Comparison of ENCODE assay signal across 17 mouse cellular contexts in genomic region chr11:106975419-106976177, GRCm38 (mm10). TPM values are rescaled to one million over a fixed set of nuclear protein-coding genes. Genes with fewer than 3 reads are reported as not detected.
DNase-seq lines count a peak whose midpoint lies in the region; ATAC-seq and TF ChIP-seq lines count a peak whose summit lies in the region.
"Had no signal": no experiment of that assay in that cellular context is flagged by ENCODE, and none has a peak within 500 bp of the region (broad histone marks: within the 10 kb centered on the region; RNA-seq: fewer than 3 reads in every experiment).

No protein-coding gene starts in this region.

- intact Hi-C loops in heart, postnatal 14 days (cut with DNase I) = loop anchor here (1.0 to 5.0 kb wide), 3 partner anchors 18 to 188 kb away; partner anchors contain the start of genes Cep95, Ddx5 and Smurf2

- H3K36me3 ChIP-seq in heart, embryonic 13.5 days = no peaks in the 10 kb centered on the region
- H3K36me3 ChIP-seq in kidney, adult 2 months (ENCODE audit: control insufficient read depth, insufficient read depth, low read length) = no peaks in the 10 kb centered on the region
- H3K36me3 ChIP-seq in lung, postnatal 0 days (ENCODE audit: insufficient read depth, low read length) = no peaks in the 10 kb centered on the region
- H3K36me3 ChIP-seq in hindbrain, embryonic 12.5 days = no peaks in the 10 kb centered on the region
- H3K36me3 ChIP-seq: embryonic facial prominence, embryonic 15.5 days; heart, embryonic 12.5 days; intestine, embryonic 15.5 days; limb, embryonic 15.5 days; midbrain, embryonic 15.5 days had no signal

- ATAC-seq in heart, embryonic 13.5 days (ENCODE audit: extremely low read depth, insufficient number of reproducible peaks, low FRiP score, low TSS enrichment) = no peak
- peak; percentile 77 for ATAC-seq in lung, postnatal 0 days
- ATAC-seq in hindbrain, embryonic 12.5 days (ENCODE audit: low FRiP score) = no peak
- ATAC-seq: forebrain, embryonic 16.5 days; intestine, embryonic 15.5 days; midbrain, embryonic 15.5 days had no signal

- TF ChIP-seq POLR2A in kidney, adult 2 months (IDR thresholded peaks at IDR 0.05; ENCODE audit: low read depth, low read length) = no peak
- no peak for TF ChIP-seq POLR2A in lung, adult 2 months (IDR thresholded peaks at IDR 0.05; ENCODE audit: borderline replicate concordance, extremely low read depth, low read depth, low read length)

- no peak overlapping the region for H3K9ac ChIP-seq in heart, embryonic 13.5 days
- no peak overlapping the region for H3K9ac ChIP-seq in lung, postnatal 0 days (replicated peaks; ENCODE audit: low read depth)
- H3K9ac ChIP-seq in hindbrain, embryonic 12.5 days = no peak overlapping the region
- H3K9ac ChIP-seq: embryonic facial prominence, embryonic 15.5 days; heart, embryonic 12.5 days; hindbrain, embryonic 14.5 days; intestine, embryonic 15.5 days; limb, embryonic 15.5 days; midbrain, embryonic 15.5 days had no signal

- no peak; the same call in 1 of the 2 replicates for TF ChIP-seq EP300 in lung, postnatal 0 days (IDR thresholded peaks at IDR 0.05)

- no peak overlapping the region for H3K4me2 ChIP-seq in heart, embryonic 13.5 days
- H3K4me2 ChIP-seq in lung, postnatal 0 days (replicated peaks; ENCODE audit: low read depth, low read length) = no peak overlapping the region
- no peak overlapping the region for H3K4me2 ChIP-seq in hindbrain, embryonic 12.5 days (replicated peaks)
- H3K4me2 ChIP-seq: embryonic facial prominence, embryonic 15.5 days; heart, embryonic 12.5 days; hindbrain, embryonic 14.5 days; intestine, embryonic 15.5 days; limb, embryonic 15.5 days; midbrain, embryonic 15.5 days had no signal

- H3K9me3 ChIP-seq in heart, embryonic 13.5 days = no peaks in the 10 kb centered on the region
- no peaks in the 10 kb centered on the region for H3K9me3 ChIP-seq in lung, postnatal 0 days (ENCODE audit: low read length)
- H3K9me3 ChIP-seq in hindbrain, embryonic 12.5 days (replicated peaks) = no peaks in the 10 kb centered on the region
- H3K9me3 ChIP-seq: embryonic facial prominence, embryonic 15.5 days; heart, embryonic 12.5 days; intestine, embryonic 15.5 days; limb, embryonic 15.5 days; midbrain, embryonic 15.5 days had no signal

- H3K27me3 ChIP-seq in heart, embryonic 13.5 days (replicated peaks) = no peaks in the 10 kb centered on the region
- H3K27me3 ChIP-seq in kidney, adult 2 months (replicated peaks; ENCODE audit: control insufficient read depth, insufficient read depth, low read length) = no peaks in the 10 kb centered on the region
- no peaks in the 10 kb centered on the region for H3K27me3 ChIP-seq in lung, postnatal 0 days (replicated peaks; ENCODE audit: insufficient read depth, low read length)
- no peaks in the 10 kb centered on the region for H3K27me3 ChIP-seq in hindbrain, embryonic 12.5 days
- H3K27me3 ChIP-seq: embryonic facial prominence, embryonic 15.5 days; heart, embryonic 12.5 days; intestine, embryonic 15.5 days; limb, embryonic 15.5 days; midbrain, embryonic 15.5 days had no signal

- H3K27ac ChIP-seq in heart, embryonic 13.5 days (replicated peaks) = peak overlapping the region; percentile 25; the same call in 1 of the 2 replicates
- no peak overlapping the region for H3K27ac ChIP-seq in kidney, adult 2 months (ENCODE audit: insufficient read depth, low read depth, low read length)
- peak overlapping the region; percentile 86 for H3K27ac ChIP-seq in lung, postnatal 0 days (ENCODE audit: low read length)
- H3K27ac ChIP-seq in hindbrain, embryonic 12.5 days = no peak overlapping the region
- H3K27ac ChIP-seq: embryonic facial prominence, embryonic 15.5 days; hindbrain, embryonic 14.5 days; intestine, embryonic 15.5 days; limb, embryonic 15.5 days; midbrain, embryonic 15.5 days had no signal

- no peak for DNase-seq in heart, postnatal 14 days
- DNase-seq in kidney, postnatal 4 days = peak; percentile 22 to 30
- no peak for DNase-seq in kidney, adult 2 months
- peak; percentile 82 for DNase-seq in lung, postnatal 0 days (ENCODE audit: low spot score)
- DNase-seq in lung, adult 2 months = no peak
- DNase-seq: cerebellum, adult 11-12 months; thymus, postnatal 36 days had no signal

- no peak for TF ChIP-seq CTCF in kidney, adult 2 months (conservative IDR thresholded peaks at IDR 0.05; ENCODE audit: insufficient read depth, insufficient read length, low read depth, low read length)
- no peak for TF ChIP-seq CTCF in lung, postnatal 0 days (IDR thresholded peaks at IDR 0.05)
- TF ChIP-seq CTCF in lung, adult 2 months (IDR thresholded peaks at IDR 0.05; ENCODE audit: insufficient read depth, low read length) = no peak

- H3K4me1 ChIP-seq in heart, embryonic 13.5 days = peaks cover 6% of the 10 kb centered on the region
- 0 out of 2 replicates have a peak, but pooled peaks cover 4% of the 10 kb centered on the region for H3K4me1 ChIP-seq in kidney, adult 2 months (ENCODE audit: control insufficient read depth, insufficient read depth, low read length)
- peaks cover 3% of the 10 kb centered on the region; the same call in 1 of the 2 replicates for H3K4me1 ChIP-seq in lung, postnatal 0 days (ENCODE audit: insufficient read depth, low read depth, low read length)
- H3K4me1 ChIP-seq in lung, adult 2 months (ENCODE audit: control insufficient read depth, insufficient read depth, low read length) = peaks cover 10% of the 10 kb centered on the region
- no peaks in the 10 kb centered on the region for H3K4me1 ChIP-seq in hindbrain, embryonic 12.5 days
- H3K4me1 ChIP-seq: limb, embryonic 15.5 days; midbrain, embryonic 15.5 days had no signal

- 59% methylated on average over 8 of the region's 8 CpGs for WGBS in heart, embryonic 13.5 days
- WGBS in kidney, adult 2 months = 47% methylated on average over 8 of the region's 8 CpGs
- WGBS in lung, postnatal 0 days = 21% methylated on average over 8 of the region's 8 CpGs
- 39% methylated on average over 8 of the region's 8 CpGs for WGBS in lung, adult 2 months
- 77% methylated on average over 8 of the region's 8 CpGs for WGBS in hindbrain, embryonic 12.5 days

- no peak overlapping the region for H3K4me3 ChIP-seq in heart, embryonic 13.5 days
- no peak overlapping the region for H3K4me3 ChIP-seq in kidney, adult 2 months (ENCODE audit: insufficient read depth, low read depth, low read length)
- no peak overlapping the region for H3K4me3 ChIP-seq in lung, postnatal 0 days (ENCODE audit: low read depth, low read length)
- no peak overlapping the region for H3K4me3 ChIP-seq in lung, adult 2 months (replicated peaks; ENCODE audit: extremely low read depth, low read depth, low read length)
- no peak overlapping the region for H3K4me3 ChIP-seq in hindbrain, embryonic 12.5 days
- H3K4me3 ChIP-seq: embryonic facial prominence, embryonic 15.5 days; heart, embryonic 12.5 days; intestine, embryonic 15.5 days; limb, embryonic 15.5 days; midbrain, embryonic 15.5 days; myocyte had no signal

RNA-seq across cellular contexts. Expression of gene Kpna2, which starts 23.7 kb away (rescaled TPM):
- polyA plus RNA-seq in heart, embryonic 13.5 days (2015; fragmentation: Nextera tagmentation; extraction: Ambion mirVana) = 281 and 299 TPM in 2 replicates
- total RNA-seq in heart, postnatal 14 days (2021) = 100 to 1,000 TPM in 1 of 2 experiments, 10 to 100 TPM in 1; 84.2 to 103 TPM
- 11.9 and 14.1 TPM in 2 replicates for polyA plus RNA-seq in kidney, adult 2 months (2012; rRNA removed)
- 83.6 and 97.1 TPM in 2 replicates for polyA plus RNA-seq in lung, postnatal 0 days (2015; fragmentation: Nextera tagmentation; extraction: Ambion mirVana)
- polyA plus RNA-seq in lung, adult 2 months (2012; rRNA removed) = 3.0 and 13.6 TPM in 2 replicates
- polyA plus RNA-seq in hindbrain, embryonic 12.5 days (2016; fragmentation: Nextera tagmentation; extraction: Ambion mirVana) = 340 and 349 TPM in 2 replicates

RNA-seq across cellular contexts. Expression of gene 1810010H24Rik, which starts 49.9 kb away (rescaled TPM):
- 1.9 and 2.0 TPM in 2 replicates for polyA plus RNA-seq in heart, embryonic 13.5 days (2015; fragmentation: Nextera tagmentation; extraction: Ambion mirVana)
- total RNA-seq in heart, postnatal 14 days (2021) = 1 to 10 TPM; 1.8 to 2.7 TPM
- polyA plus RNA-seq in kidney, adult 2 months (2012; rRNA removed) = 1.8 and 2.6 TPM in 2 replicates
- polyA plus RNA-seq in lung, postnatal 0 days (2015; fragmentation: Nextera tagmentation; extraction: Ambion mirVana) = 51.8 and 56.2 TPM in 2 replicates
- polyA plus RNA-seq in lung, adult 2 months (2012; rRNA removed) = 39.7 and 53.1 TPM in 2 replicates
- polyA plus RNA-seq in hindbrain, embryonic 12.5 days (2016; fragmentation: Nextera tagmentation; extraction: Ambion mirVana) = 4.3 and 4.5 TPM in 2 replicates

RNA-seq across cellular contexts. Expression of gene Smurf2, which starts 55.1 kb away (rescaled TPM):
- 9.7 and 10.2 TPM in 2 replicates for polyA plus RNA-seq in heart, embryonic 13.5 days (2015; fragmentation: Nextera tagmentation; extraction: Ambion mirVana)
- 10 to 100 TPM; 36.4 to 39.4 TPM for total RNA-seq in heart, postnatal 14 days (2021)
- polyA plus RNA-seq in kidney, adult 2 months (2012; rRNA removed) = 12.1 and 14.7 TPM in 2 replicates
- 20.0 and 22.3 TPM in 2 replicates for polyA plus RNA-seq in lung, postnatal 0 days (2015; fragmentation: Nextera tagmentation; extraction: Ambion mirVana)
- polyA plus RNA-seq in lung, adult 2 months (2012; rRNA removed) = 19.1 and 24.7 TPM in 2 replicates
- 16.6 and 18.3 TPM in 2 replicates for polyA plus RNA-seq in hindbrain, embryonic 12.5 days (2016; fragmentation: Nextera tagmentation; extraction: Ambion mirVana)

Comparison
In these comparisons a context has a peak if more than half of its experiments do, and no peak if none do; other contexts are left out.
1. DNase-seq: peak in kidney, postnatal 4 days (2 of 2) and lung, postnatal 0 days (single experiment); none in heart, postnatal 14 days (0 of 2), kidney, adult 2 months (single experiment) and lung, adult 2 months (single experiment).
2. H3K27ac ChIP-seq: peak in heart, embryonic 13.5 days (single experiment) and lung, postnatal 0 days (single experiment); none in kidney, adult 2 months (single experiment) and hindbrain, embryonic 12.5 days (single experiment).